Comparison of ENCODE assay signal across 10 mouse cellular contexts in genomic region chr10:75465781-75466550, GRCm38 (mm10). TPM values are rescaled to one million over a fixed set of nuclear protein-coding genes. Genes with fewer than 3 reads are reported as not detected.
DNase-seq lines count a peak whose midpoint lies in the region; ATAC-seq and TF ChIP-seq lines count a peak whose summit lies in the region.
"Had no signal": no experiment of that assay in that cellular context is flagged by ENCODE, and none has a peak within 500 bp of the region (broad histone marks: within the 10 kb centered on the region; RNA-seq: fewer than 3 reads in every experiment).

No protein-coding gene starts in this region.

- no peak overlapping the region for H3K9ac ChIP-seq in embryonic facial prominence, embryonic 11.5 days (replicated peaks; ENCODE audit: low read length)
- no peak overlapping the region for H3K9ac ChIP-seq in limb, embryonic 14.5 days (ENCODE audit: low read depth, low read length, severe bottlenecking)
- H3K9ac ChIP-seq: liver, embryonic 15.5 days had no signal

- H3K4me1 ChIP-seq in embryonic facial prominence, embryonic 11.5 days (ENCODE audit: control insufficient read depth, insufficient read depth, low read length), result no peaks in the 10 kb centered on the region
- peaks cover 10% of the 10 kb centered on the region for H3K4me1 ChIP-seq in embryonic facial prominence, embryonic 10.5 days
- H3K4me1 ChIP-seq in limb, embryonic 14.5 days (ENCODE audit: control insufficient read depth, insufficient read depth, low read length), result peaks cover 5% of the 10 kb centered on the region; the same call in 1 of the 2 replicates
- H3K4me1 ChIP-seq: liver, embryonic 15.5 days had no signal

- H3K4me2 ChIP-seq in embryonic facial prominence, embryonic 11.5 days (ENCODE audit: low read depth, low read length), result no peak overlapping the region
- no peak overlapping the region; the same call in 1 of the 2 replicates for H3K4me2 ChIP-seq in limb, embryonic 14.5 days (replicated peaks; ENCODE audit: low read depth, low read length, severe bottlenecking)
- H3K4me2 ChIP-seq: liver, embryonic 15.5 days had no signal

- no peak overlapping the region for H3K27ac ChIP-seq in embryonic facial prominence, embryonic 11.5 days (replicated peaks; ENCODE audit: low read depth, low read length)
- H3K27ac ChIP-seq in embryonic facial prominence, embryonic 10.5 days (replicated peaks), result no peak overlapping the region
- H3K27ac ChIP-seq in limb, embryonic 14.5 days (replicated peaks; ENCODE audit: low read depth, low read length), result peak overlapping the region; percentile 61
- H3K27ac ChIP-seq: liver, embryonic 15.5 days had no signal

- WGBS in embryonic facial prominence, embryonic 11.5 days, result 53% methylated on average over 6 of the region's 6 CpGs
- WGBS in embryonic facial prominence, embryonic 10.5 days, result 61% methylated on average over 6 of the region's 6 CpGs
- WGBS in limb, embryonic 14.5 days, result 27% methylated on average over 6 of the region's 6 CpGs

- TF ChIP-seq POLR2A in limb, embryonic 14.5 days (IDR thresholded peaks at IDR 0.05; ENCODE audit: borderline replicate concordance, extremely low read depth, insufficient read depth, insufficient read length), result no peak

- no peaks in the 10 kb centered on the region for H3K36me3 ChIP-seq in embryonic facial prominence, embryonic 11.5 days (replicated peaks; ENCODE audit: control insufficient read depth, insufficient read depth, low read depth, low read length)
- H3K36me3 ChIP-seq in embryonic facial prominence, embryonic 10.5 days (replicated peaks), result no peaks in the 10 kb centered on the region
- no peaks in the 10 kb centered on the region for H3K36me3 ChIP-seq in limb, embryonic 14.5 days (ENCODE audit: control insufficient read depth, insufficient read depth, low read length)
- H3K36me3 ChIP-seq: liver, embryonic 15.5 days had no signal

- peak; percentile 43 for DNase-seq in embryonic facial prominence, embryonic 11.5 days (ENCODE audit: low spot score)
- DNase-seq in embryonic facial prominence, embryonic 10.5 days (ENCODE audit: low spot score), result no peak
- peak; percentile 28 for DNase-seq in testis, postnatal 10 days (ENCODE audit: low spot score)
- DNase-seq in testis, postnatal 14 days (ENCODE audit: low spot score), result no peak
- DNase-seq in limb, embryonic 14.5 days (ENCODE audit: low spot score), result peak; percentile 84
- no peak for DNase-seq in ovary, postnatal 10 days (ENCODE audit: low spot score)
- no peak for DNase-seq in spleen, postnatal 10 days (ENCODE audit: low spot score in 2 of 2)
- DNase-seq in right cerebral cortex, postnatal 36 days (ENCODE audit: low spot score in 2 of 2), result no peak
- DNase-seq: adrenal gland, adult 8-10 months had no signal

- no peaks in the 10 kb centered on the region for H3K27me3 ChIP-seq in embryonic facial prominence, embryonic 11.5 days (ENCODE audit: control insufficient read depth, insufficient read depth, low read length)
- no peaks in the 10 kb centered on the region for H3K27me3 ChIP-seq in embryonic facial prominence, embryonic 10.5 days (replicated peaks; ENCODE audit: low read depth, poor library complexity, severe bottlenecking)
- H3K27me3 ChIP-seq in limb, embryonic 14.5 days (ENCODE audit: control insufficient read depth, insufficient read depth, low read length), result no peaks in the 10 kb centered on the region
- H3K27me3 ChIP-seq: liver, embryonic 15.5 days had no signal

- H3K9me3 ChIP-seq in embryonic facial prominence, embryonic 11.5 days (replicated peaks; ENCODE audit: control insufficient read depth, low read length), result no peaks in the 10 kb centered on the region
- no peaks in the 10 kb centered on the region for H3K9me3 ChIP-seq in embryonic facial prominence, embryonic 10.5 days
- H3K9me3 ChIP-seq in limb, embryonic 14.5 days (ENCODE audit: control insufficient read depth, low read length), result no peaks in the 10 kb centered on the region
- H3K9me3 ChIP-seq: liver, embryonic 15.5 days had no signal

- H3K4me3 ChIP-seq in embryonic facial prominence, embryonic 11.5 days (ENCODE audit: low read depth, low read length), result no peak overlapping the region
- H3K4me3 ChIP-seq in embryonic facial prominence, embryonic 10.5 days, result no peak overlapping the region
- no peak overlapping the region for H3K4me3 ChIP-seq in limb, embryonic 14.5 days (replicated peaks; ENCODE audit: low read length)
- H3K4me3 ChIP-seq: liver, embryonic 15.5 days had no signal

- ATAC-seq in embryonic facial prominence, embryonic 11.5 days (replicated peaks; ENCODE audit: insufficient number of reproducible peaks, low FRiP score, low TSS enrichment, low read depth), result 0 out of 2 replicates have a peak, but pooled peaks have one; percentile 29
- peak; percentile 87 for ATAC-seq in limb, embryonic 14.5 days (ENCODE audit: low FRiP score, low read depth)

RNA-seq across cellular contexts. Expression of gene Snrpd3, which starts 51.4 kb away (rescaled TPM):
- 207 and 210 TPM in 2 replicates for polyA plus RNA-seq in embryonic facial prominence, embryonic 11.5 days (2014; fragmentation: Nextera tagmentation; extraction: Ambion mirVana)
- polyA plus RNA-seq in embryonic facial prominence, embryonic 10.5 days (2016; fragmentation: Nextera tagmentation; extraction: Ambion mirVana), result 297 and 303 TPM in 2 replicates
- polyA plus RNA-seq in limb, embryonic 14.5 days (2012; rRNA removed), result 49.3 and 121 TPM in 2 replicates
- 171 and 173 TPM in 2 replicates for polyA plus RNA-seq in limb, embryonic 14.5 days (2014; fragmentation: Nextera tagmentation; extraction: Ambion mirVana)

RNA-seq across cellular contexts. Expression of gene Gucd1, which starts 51.8 kb away (rescaled TPM):
- 31.4 and 33.3 TPM in 2 replicates for polyA plus RNA-seq in embryonic facial prominence, embryonic 11.5 days (2014; fragmentation: Nextera tagmentation; extraction: Ambion mirVana)
- polyA plus RNA-seq in embryonic facial prominence, embryonic 10.5 days (2016; fragmentation: Nextera tagmentation; extraction: Ambion mirVana), result 30.0 and 31.9 TPM in 2 replicates
- polyA plus RNA-seq in limb, embryonic 14.5 days (2012; rRNA removed), result 34.0 and 37.5 TPM in 2 replicates
- 35.1 and 39.2 TPM in 2 replicates for polyA plus RNA-seq in limb, embryonic 14.5 days (2014; fragmentation: Nextera tagmentation; extraction: Ambion mirVana)

Comparison
In these comparisons a context has a peak if more than half of its experiments do, and no peak if none do; other contexts are left out.
1. DNase-seq: peak in embryonic facial prominence, embryonic 11.5 days (single experiment), testis, postnatal 10 days (single experiment) and limb, embryonic 14.5 days (single experiment); none in embryonic facial prominence, embryonic 10.5 days (single experiment), testis, postnatal 14 days (single experiment), ovary, postnatal 10 days (single experiment), spleen, postnatal 10 days (0 of 2) and right cerebral cortex, postnatal 36 days (0 of 2).